Comparison of ENCODE assay signal across 8 mouse cellular contexts in genomic region chr17:29858764-29859163, GRCm38 (mm10).
DNase-seq lines count a peak whose midpoint lies in the region; ATAC-seq lines count a peak whose summit lies in the region.
"Had no signal": no experiment of that assay in that cellular context is flagged by ENCODE, and none has a peak within 500 bp of the region (broad histone marks: within the 10 kb centered on the region; RNA-seq: fewer than 3 reads in every experiment).

No protein-coding gene starts in this region.

- H3K4me2 ChIP-seq in kidney, embryonic 16.5 days (replicated peaks; ENCODE audit: low read depth, low read length), result no peak overlapping the region
- no peak overlapping the region for H3K4me2 ChIP-seq in hindbrain, embryonic 14.5 days (replicated peaks)
- H3K4me2 ChIP-seq: limb, embryonic 12.5 days had no signal

- no peak overlapping the region for H3K9ac ChIP-seq in kidney, embryonic 16.5 days (replicated peaks; ENCODE audit: low read length)
- no peak overlapping the region for H3K9ac ChIP-seq in hindbrain, embryonic 14.5 days
- H3K9ac ChIP-seq: limb, embryonic 12.5 days had no signal

- no peak overlapping the region for H3K4me3 ChIP-seq in kidney, embryonic 16.5 days (ENCODE audit: low read length)
- H3K4me3 ChIP-seq in hindbrain, embryonic 14.5 days (replicated peaks; ENCODE audit: low read length), result no peak overlapping the region
- H3K4me3 ChIP-seq: limb, embryonic 12.5 days had no signal

- H3K9me3 ChIP-seq in kidney, embryonic 16.5 days (ENCODE audit: low read length), result no peaks in the 10 kb centered on the region
- H3K9me3 ChIP-seq in hindbrain, embryonic 14.5 days (ENCODE audit: control insufficient read depth, low read length), result no peaks in the 10 kb centered on the region
- H3K9me3 ChIP-seq: limb, embryonic 12.5 days had no signal

- no peak for ATAC-seq in kidney, embryonic 16.5 days (ENCODE audit: low FRiP score, low TSS enrichment)
- ATAC-seq in common myeloid progenitor, adult 5-6 weeks (replicated peaks; ENCODE audit: low read depth, poor library complexity, severe bottlenecking), result 0 out of 2 replicates have a peak, but pooled peaks have one; percentile 13
- ATAC-seq in hindbrain, embryonic 14.5 days (ENCODE audit: low FRiP score), result no peak

- peak; percentile 51 to 62 for DNase-seq in kidney, postnatal 4 days
- peak; percentile 55 for DNase-seq in NIH3T3 (ENCODE audit: low read depth)
- DNase-seq in natural killer cell, adult 2 months (ENCODE audit: low spot score in 2 of 2), result peak; percentile 18 to 49
- DNase-seq in hindbrain, embryonic 14.5 days (ENCODE audit: low spot score), result no peak
- DNase-seq in Muller cell, postnatal 12 days (ENCODE audit: inconsistent ontology term), result no peak

- WGBS in kidney, embryonic 16.5 days, result 91% methylated on average over 3 of the region's 3 CpGs
- 89% methylated on average over 3 of the region's 3 CpGs for WGBS in hindbrain, embryonic 14.5 days

- H3K27me3 ChIP-seq in kidney, embryonic 16.5 days (ENCODE audit: insufficient read depth, low read length), result no peaks in the 10 kb centered on the region
- no peaks in the 10 kb centered on the region for H3K27me3 ChIP-seq in hindbrain, embryonic 14.5 days (ENCODE audit: control insufficient read depth, insufficient read depth, low read length)
- H3K27me3 ChIP-seq: limb, embryonic 12.5 days had no signal

- H3K36me3 ChIP-seq in kidney, embryonic 16.5 days (ENCODE audit: insufficient read depth, low read length), result no peaks in the 10 kb centered on the region
- H3K36me3 ChIP-seq in hindbrain, embryonic 14.5 days (replicated peaks; ENCODE audit: control insufficient read depth, insufficient read depth), result no peaks in the 10 kb centered on the region
- H3K36me3 ChIP-seq: limb, embryonic 12.5 days had no signal

- no peak overlapping the region for H3K27ac ChIP-seq in kidney, embryonic 16.5 days (ENCODE audit: low read length)
- no peak overlapping the region for H3K27ac ChIP-seq in hindbrain, embryonic 14.5 days
- H3K27ac ChIP-seq: limb, embryonic 12.5 days had no signal

- no peaks in the 10 kb centered on the region for H3K4me1 ChIP-seq in kidney, embryonic 16.5 days (ENCODE audit: insufficient read depth, low read length)
- H3K4me1 ChIP-seq in hindbrain, embryonic 14.5 days (replicated peaks; ENCODE audit: control insufficient read depth, insufficient read depth, low read length), result peaks cover 6% of the 10 kb centered on the region; the same call in 1 of the 2 replicates
- H3K4me1 ChIP-seq: limb, embryonic 12.5 days had no signal

Comparison
In these comparisons a context has a peak if more than half of its experiments do, and no peak if none do; other contexts are left out.
1. DNase-seq: peak in kidney, postnatal 4 days (2 of 2), NIH3T3 (single experiment) and natural killer cell, adult 2 months (2 of 2); none in hindbrain, embryonic 14.5 days (single experiment) and Muller cell, postnatal 12 days (single experiment).